Mouse (Mus musculus) cerebral cortex, adult 2 months (tissue): Measurements from ENCODE around the gene Olfr1417.

ENCODE experiments used
- WGBS: fragments of 180-500 bp; shearing (Covaris S2); methylation state at CpG from one replicate; pipeline ENCODE4 v1.1.7; 2018; 5-methylcytosine and 5-hydroxymethylcytosine counted together

Olfr1417 gene

GRCm38 (mm10) chr19:11839119-11839518, at the start of gene Olfr1417:
TSS of gene Olfr1417 (minus strand) at chr19:11839219.
- 85% methylated on average over 4 of the region's 4 CpGs for WGBS

GRCm38 (mm10) chr19:11886265-11886664, 47.2 kb upstream of the Olfr1417 start, which contains the start of gene Olfr1420:
TSS of gene Olfr1420 (plus strand) at chr19:11886565.
- 48% methylated on average over 1 of the region's 1 CpGs for WGBS

- WGBS, result 70% methylated on average over 22 of the region's 22 CpGs
Measured at GRCm38 (mm10) chr19:11878404-11878803, 39.4 kb upstream of the Olfr1417 start.

- 46% methylated on average over 1 of the region's 1 CpGs for WGBS
Measured at GRCm38 (mm10) chr19:11875006-11875405, 36.0 kb upstream of the Olfr1417 start, which contains the start of gene Olfr1419. TSS of gene Olfr1419 (minus strand) at chr19:11875106.

GRCm38 (mm10) chr19:11867837-11868236, 28.8 kb upstream of the Olfr1417 start:
- WGBS, result 85% methylated on average over 2 of the region's 2 CpGs

- WGBS, result 98% methylated on average over 1 of the region's 1 CpGs
Measured at GRCm38 (mm10) chr19:11860966-11861365, 21.9 kb upstream of the Olfr1417 start, which contains the start of gene Olfr1418. TSS of gene Olfr1418 (minus strand) at chr19:11861066.

- WGBS, result 82% methylated on average over 6 of the region's 6 CpGs
Measured at GRCm38 (mm10) chr19:11856506-11856905, 17.5 kb upstream of the Olfr1417 start.

- WGBS, result 87% methylated on average over 2 of the region's 2 CpGs
Measured at GRCm38 (mm10) chr19:11854821-11855220, 15.8 kb upstream of the Olfr1417 start.

- WGBS, result 67% methylated on average over 4 of the region's 4 CpGs
Measured at GRCm38 (mm10) chr19:11852652-11853051, 13.6 kb upstream of the Olfr1417 start.

- WGBS, result 62% methylated on average over 4 of the region's 4 CpGs
Measured at GRCm38 (mm10) chr19:11846333-11846732, 7.3 kb upstream of the Olfr1417 start.

- 65% methylated on average over 4 of the region's 4 CpGs for WGBS
Measured at GRCm38 (mm10) chr19:11823346-11824065, 15.5 kb downstream of the Olfr1417 start.

GRCm38 (mm10) chr19:11820211-11820610, 18.8 kb downstream of the Olfr1417 start:
- WGBS, result 18% methylated on average over 6 of the region's 6 CpGs

- under 1% methylated on average over 15 of the region's 15 CpGs for WGBS
Measured at GRCm38 (mm10) chr19:11819800-11820199, 19.2 kb downstream of the Olfr1417 start.

GRCm38 (mm10) chr19:11819143-11819700, 19.8 kb downstream of the Olfr1417 start, which contains the start of gene Stx3:
TSS of gene Stx3 (minus strand) at chr19:11819403.
- WGBS, result under 1% methylated on average over 20 of the region's 20 CpGs

- WGBS, result under 1% methylated on average over 79 of the region's 83 CpGs
Measured at GRCm38 (mm10) chr19:11818199-11819142, 20.5 kb downstream of the Olfr1417 start.

GRCm38 (mm10) chr19:11817586-11817985, 21.4 kb downstream of the Olfr1417 start:
- WGBS, result 35% methylated on average over 5 of the region's 5 CpGs

GRCm38 (mm10) chr19:11816706-11817105, 22.3 kb downstream of the Olfr1417 start:
- 64% methylated on average over 6 of the region's 6 CpGs for WGBS

- WGBS, result 86% methylated on average over 6 of the region's 6 CpGs
Measured at GRCm38 (mm10) chr19:11814742-11815333, 24.2 kb downstream of the Olfr1417 start.

GRCm38 (mm10) chr19:11813649-11814048, 25.4 kb downstream of the Olfr1417 start:
- WGBS, result 50% methylated on average over 8 of the region's 8 CpGs

- 68% methylated on average over 4 of the region's 4 CpGs for WGBS
Measured at GRCm38 (mm10) chr19:11813136-11813535, 25.9 kb downstream of the Olfr1417 start.

- WGBS, result 61% methylated on average over 5 of the region's 5 CpGs
Measured at GRCm38 (mm10) chr19:11811688-11812365, 27.2 kb downstream of the Olfr1417 start.
